Mouse (Mus musculus) neural tube, embryonic 13.5 days (tissue): ENCODE measurements around the gene Srsf2. TPM values are rescaled to one million over a fixed set of nuclear protein-coding genes. Genes with fewer than 3 reads are reported as not detected.
"Not testable (repeated sequence)": the region's sequence is repeated elsewhere in the genome, so short reads cannot be mapped to it uniquely, and the experiment has no call there.

Experiments used
- ATAC-seq: fragments of 200-750 bp; cut with Nextera tagmentation; 2 replicates; pipeline ENCODE4 v1.8.0; 2017; ENCODE audit warnings: low read depth, mild to moderate bottlenecking, moderate TSS enrichment, moderate library complexity
- H3K27ac ChIP-seq: fragments of 300-500 bp; sonication (generic); replicated peaks from 2 replicates; pipeline ENCODE4 v1.5.1; 2015; ENCODE audit warnings: moderate library complexity, mild to moderate bottlenecking, inconsistent platforms
- H3K27me3 ChIP-seq: fragments of 300-500 bp; sonication (generic); 2 replicates; pipeline ENCODE4 v1.6.1; 2015; ENCODE audit warnings: mild to moderate bottlenecking, inconsistent platforms
- H3K36me3 ChIP-seq: fragments of 300-500 bp; sonication (generic); 2 replicates; pipeline ENCODE4 v1.6.1; 2015; ENCODE audit warnings: mild to moderate bottlenecking, inconsistent platforms
- H3K4me1 ChIP-seq: fragments of 300-500 bp; sonication (generic); replicated peaks from 2 replicates; pipeline ENCODE4 v1.6.1; 2015; ENCODE audit warnings: inconsistent platforms
- H3K4me2 ChIP-seq: fragments of 300-500 bp; sonication (generic); 2 replicates; pipeline ENCODE4 v1.6.1; 2015; ENCODE audit warnings: inconsistent platforms, mild to moderate bottlenecking, moderate library complexity
- H3K4me3 ChIP-seq: fragments of 300-500 bp; sonication (generic); 2 replicates; pipeline ENCODE4 v1.5.1; 2015; ENCODE audit warnings: mild to moderate bottlenecking, inconsistent platforms
- H3K9ac ChIP-seq: fragments of 300-500 bp; sonication (generic); 2 replicates; pipeline ENCODE4 v1.6.1; 2015; ENCODE audit warnings: moderate library complexity, mild to moderate bottlenecking, inconsistent platforms
- H3K9me3 ChIP-seq: fragments of 300-500 bp; sonication (generic); 2 replicates; pipeline ENCODE4 v1.6.1; 2016; ENCODE audit warnings: inconsistent platforms
- WGBS: fragments of 180-500 bp; shearing (Covaris S2); methylation state at CpG from one replicate; pipeline ENCODE4 v1.1.7; 2015; 5-methylcytosine and 5-hydroxymethylcytosine counted together
- polyA plus RNA-seq: library from polyadenylated mRNA; unstranded; fragments of >200 nt; fragmentation: Nextera tagmentation; extraction: Ambion mirVana; gene quantifications from 2 replicates; pipeline ENCODE4 v1.2.1, GENCODE M21; 2015

Gene Srsf2
- polyA plus RNA-seq, 1 experiment from 2014 or later = 624 TPM

DNA sequence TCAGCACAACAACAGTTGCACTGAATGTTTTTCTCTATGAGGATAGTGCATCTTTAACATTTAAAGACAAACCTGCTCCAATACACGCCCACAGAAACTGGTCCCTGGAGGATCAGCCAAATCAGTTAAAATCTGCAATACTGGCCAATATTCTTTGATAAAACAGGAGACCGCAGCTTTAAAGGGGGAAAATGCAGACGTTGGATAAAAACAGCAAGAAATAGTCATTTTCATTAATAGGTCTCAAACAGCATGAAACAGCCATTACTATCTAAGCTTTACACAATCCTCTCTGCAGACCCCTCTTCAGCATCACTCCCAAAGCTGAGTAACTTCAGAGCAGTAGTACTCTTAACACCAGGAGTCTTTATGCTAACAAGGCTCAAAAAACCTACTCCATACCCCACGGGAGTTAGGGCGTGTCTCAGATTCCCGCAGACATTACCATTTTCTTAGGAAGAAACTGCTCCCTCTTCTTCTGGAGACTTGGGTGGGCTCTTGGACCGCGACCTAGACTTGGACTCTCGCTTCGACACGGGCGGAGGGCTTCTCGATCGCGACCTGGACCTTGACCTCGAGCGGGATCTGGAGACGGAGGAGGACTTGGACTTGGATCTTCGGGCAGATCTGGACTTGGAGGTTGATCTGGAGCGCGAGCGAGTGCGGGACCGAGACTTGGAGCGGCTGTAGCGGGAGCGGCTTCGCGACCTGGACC, 1.2 kb downstream of the Srsf2 start:
- Histone ChIP-seq H3K9ac (peak overlapping the region; percentile 96), H3K4me1 (peaks cover 51% of the 10 kb centered on the region), H3K36me3 (peaks cover 47% of the 10 kb centered on the region), H3K9me3 (no peaks in the 10 kb centered on the region), H3K27ac (peak overlapping the region; percentile 98), H3K4me2 (peak overlapping the region; percentile 98), H3K27me3 (no peaks in the 10 kb centered on the region), H3K4me3 (peak overlapping the region; percentile 98)
- 1% methylated on average over 29 of the region's 29 CpGs for WGBS
- no peak for ATAC-seq

DNA sequence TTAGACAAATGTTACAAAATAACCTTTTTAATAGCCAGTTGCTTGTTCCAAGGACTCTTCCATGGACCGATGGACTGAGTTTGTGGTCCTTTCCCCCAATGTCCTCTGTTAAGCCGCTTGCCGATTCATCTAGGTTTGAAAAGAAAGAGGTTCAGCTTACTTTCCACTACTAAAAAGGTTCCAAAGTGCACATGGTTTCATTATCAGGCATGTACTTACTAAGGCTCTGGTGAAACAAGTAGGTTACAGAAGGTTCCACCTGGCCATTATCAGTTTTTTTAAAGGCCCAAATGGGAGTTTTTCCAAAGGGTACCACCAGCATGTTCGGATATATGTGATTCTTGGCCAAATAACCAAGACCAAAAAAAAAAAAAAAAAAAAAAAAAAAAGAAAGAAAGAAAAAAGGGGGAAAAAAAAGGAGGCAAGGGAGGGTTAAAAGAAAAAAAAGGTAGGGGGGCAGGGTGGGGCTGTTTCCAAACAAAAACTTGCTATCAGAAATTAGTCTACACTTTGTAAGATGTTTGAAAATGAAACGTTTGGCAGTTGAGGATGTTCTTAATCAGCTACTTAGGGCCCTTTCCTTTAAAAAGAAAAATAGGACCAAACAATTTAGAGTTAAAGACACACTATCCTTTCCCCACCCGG, 1.9 kb downstream of the Srsf2 start:
- no peak for ATAC-seq
- H3K9ac ChIP-seq = peak overlapping the region; percentile 96
- H3K27me3 ChIP-seq = no peaks in the 10 kb centered on the region
- peak overlapping the region; percentile 98 for H3K4me3 ChIP-seq
- peak overlapping the region; percentile 98 for H3K4me2 ChIP-seq
- 44% methylated on average over 6 of the region's 6 CpGs for WGBS
- H3K36me3 ChIP-seq = peaks cover 46% of the 10 kb centered on the region
- no peaks in the 10 kb centered on the region for H3K9me3 ChIP-seq
- no peak overlapping the region for H3K27ac ChIP-seq
- H3K4me1 ChIP-seq = peaks cover 56% of the 10 kb centered on the region

DNA sequence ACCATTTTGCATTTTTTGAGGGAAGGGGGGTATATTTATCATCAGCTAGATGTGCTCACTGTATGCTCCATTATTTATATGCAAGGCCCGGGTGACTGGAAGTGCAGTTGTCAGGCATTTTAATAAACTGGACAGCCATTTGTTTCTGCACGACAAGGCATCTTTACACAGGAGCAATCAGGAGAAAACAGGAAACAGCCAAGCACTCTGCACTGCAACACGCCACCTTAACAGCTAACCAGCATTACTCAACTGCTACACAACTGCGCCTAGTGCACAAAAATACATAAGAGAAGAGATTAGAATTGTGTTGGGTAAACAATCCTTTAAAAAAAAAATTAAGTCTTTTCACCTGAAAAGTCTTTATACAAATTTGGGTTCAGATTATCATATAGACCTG, 2.8 kb downstream of the Srsf2 start:
- Histone ChIP-seq H3K9me3 (no peaks in the 10 kb centered on the region), H3K4me2 (peak overlapping the region; percentile 98), H3K27me3 (no peaks in the 10 kb centered on the region), H3K4me1 (peaks cover 51% of the 10 kb centered on the region), H3K27ac (no peak overlapping the region), H3K4me3 (peak overlapping the region; percentile 98; the same call in 1 of the 2 replicates), H3K36me3 (peaks cover 47% of the 10 kb centered on the region), H3K9ac (no peak overlapping the region)
- 62% methylated on average over 4 of the region's 4 CpGs for WGBS
- ATAC-seq = no peak

DNA sequence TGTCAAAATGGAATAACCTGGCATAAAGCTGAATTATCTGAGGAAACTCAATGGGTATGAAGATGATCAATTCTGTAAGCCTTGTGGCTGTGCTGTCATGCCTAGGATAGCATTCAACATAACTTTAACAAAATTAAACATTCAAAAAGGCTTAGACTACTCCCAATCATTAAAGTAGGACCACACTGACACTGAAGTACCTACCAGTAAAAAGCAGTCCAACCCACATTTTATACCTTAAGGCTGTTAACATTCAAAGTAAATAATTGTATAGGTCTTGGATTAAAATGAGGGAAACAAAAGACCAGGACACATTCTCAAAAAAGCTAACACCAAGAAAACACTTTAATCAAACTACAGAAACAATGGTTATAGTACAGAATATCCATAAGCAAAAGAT, 3.3 kb downstream of the Srsf2 start:
- H3K27me3 ChIP-seq = no peaks in the 10 kb centered on the region
- no peak overlapping the region for H3K4me2 ChIP-seq
- no peak overlapping the region for H3K9ac ChIP-seq
- H3K27ac ChIP-seq = no peak overlapping the region
- no peaks in the 10 kb centered on the region for H3K9me3 ChIP-seq
- ATAC-seq = no peak
- H3K36me3 ChIP-seq = peaks cover 47% of the 10 kb centered on the region
- H3K4me1 ChIP-seq = peaks cover 51% of the 10 kb centered on the region
- no peak overlapping the region for H3K4me3 ChIP-seq

DNA sequence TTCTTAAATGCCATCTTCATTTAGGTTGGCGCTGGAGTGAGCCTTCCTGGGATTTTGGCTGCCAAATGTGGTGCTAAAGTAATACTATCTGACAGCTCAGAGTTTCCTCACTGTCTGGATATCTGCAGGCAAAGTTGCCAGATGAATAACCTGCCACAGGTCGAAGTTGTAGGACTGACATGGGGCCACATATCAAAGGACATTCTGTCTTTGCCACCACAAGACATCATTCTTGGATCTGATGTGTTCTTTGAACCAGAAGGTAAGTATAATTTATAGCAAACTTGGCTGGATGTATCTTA, 4.1 kb downstream of the Srsf2 start:
- H3K27me3 ChIP-seq, ATAC-seq, H3K4me3 ChIP-seq, H3K9me3 ChIP-seq, H3K4me2 ChIP-seq, H3K27ac ChIP-seq, H3K9ac ChIP-seq: not testable (repeated sequence)
- WGBS = 81% methylated on average over 2 of the region's 2 CpGs
- H3K4me1 ChIP-seq = peaks cover 51% of the 10 kb centered on the region
- H3K36me3 ChIP-seq = peaks cover 47% of the 10 kb centered on the region

DNA sequence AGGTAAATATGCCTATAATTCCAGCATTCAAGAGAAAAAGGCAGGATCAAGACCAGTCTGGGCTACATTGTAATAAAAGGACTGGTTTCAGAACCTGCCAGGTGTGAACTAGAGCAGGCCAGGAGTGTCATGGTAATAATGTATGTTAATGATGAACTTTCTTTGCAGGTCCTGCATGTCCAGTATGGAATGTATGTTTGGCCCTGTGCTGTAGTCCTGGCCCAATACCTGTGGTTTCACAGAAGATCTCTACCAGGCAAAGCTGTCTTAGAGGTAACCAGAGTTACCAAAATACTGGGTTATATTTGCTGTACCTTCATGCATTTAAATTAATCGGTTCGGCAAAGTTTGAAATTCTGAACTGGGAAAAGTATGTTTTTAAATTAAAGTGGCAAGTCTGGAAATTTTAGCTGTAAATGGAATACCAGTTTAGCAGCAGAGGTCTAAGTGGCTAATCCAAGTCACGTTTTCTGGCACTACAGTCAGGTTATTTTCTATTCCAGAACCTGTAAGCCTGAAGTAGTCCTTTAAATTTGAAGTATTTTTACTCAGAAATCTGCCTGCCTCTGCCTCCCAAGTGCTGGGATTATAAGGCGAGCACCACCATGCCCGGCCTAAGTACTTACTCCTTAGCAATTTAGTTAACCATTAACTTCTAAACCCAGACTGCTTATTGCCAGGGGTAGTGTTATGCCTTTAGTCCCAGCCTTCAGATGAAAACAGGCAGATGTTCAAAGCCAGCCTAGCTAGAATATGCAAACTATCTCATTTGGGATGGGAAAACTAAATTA, 4.6 kb downstream of the Srsf2 start:
- H3K4me3 ChIP-seq = no peak overlapping the region
- H3K27me3 ChIP-seq = no peaks in the 10 kb centered on the region
- no peak for ATAC-seq
- H3K36me3 ChIP-seq = peaks cover 47% of the 10 kb centered on the region
- H3K27ac ChIP-seq = no peak overlapping the region
- H3K4me2 ChIP-seq = no peak overlapping the region
- no peak overlapping the region for H3K9ac ChIP-seq
- no peaks in the 10 kb centered on the region for H3K9me3 ChIP-seq
- 78% methylated on average over 5 of the region's 5 CpGs for WGBS
- H3K4me1 ChIP-seq = peaks cover 53% of the 10 kb centered on the region

DNA sequence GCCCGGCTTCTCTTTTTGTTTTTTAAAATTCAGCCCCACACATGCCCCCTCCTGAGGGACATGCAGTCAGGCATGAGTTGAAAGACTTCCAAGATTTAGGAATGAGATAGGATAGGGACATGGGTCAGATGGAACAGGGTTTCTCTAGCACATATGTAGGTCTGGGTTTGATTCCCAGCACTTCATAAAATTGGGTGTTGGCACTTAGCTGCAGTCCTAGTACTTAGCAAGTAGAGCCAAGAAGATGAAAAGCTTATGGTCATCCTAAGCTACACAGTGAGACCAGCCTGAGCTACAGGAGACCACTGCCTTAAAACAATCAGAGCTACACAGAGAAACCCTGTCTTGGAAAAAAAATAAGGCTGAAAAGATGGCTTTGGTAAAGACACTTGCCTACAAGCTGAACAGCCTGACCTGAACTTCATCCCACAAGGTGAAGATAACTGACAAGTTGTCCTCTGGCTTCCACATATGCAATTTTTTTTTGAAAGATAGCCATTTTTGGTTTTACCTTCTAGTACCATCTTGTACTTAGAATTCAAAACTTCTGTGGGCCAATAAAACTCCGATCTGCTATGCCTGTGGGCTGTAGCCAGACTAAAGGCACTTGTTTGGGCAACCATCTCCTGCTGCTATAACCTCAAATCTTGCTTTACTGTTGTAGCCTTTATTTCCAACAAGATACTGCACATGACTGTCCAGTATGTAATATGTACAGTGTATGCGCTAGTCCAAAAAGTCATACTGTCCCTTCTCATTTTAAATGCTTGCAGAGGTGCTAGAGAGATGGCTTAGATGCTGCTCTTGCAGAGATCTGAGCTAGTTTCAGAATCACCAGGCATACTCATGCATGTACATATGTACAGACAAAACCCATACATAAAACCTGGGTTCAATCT, 5.5 kb downstream of the Srsf2 start:
- Histone ChIP-seq H3K9me3 (no peaks in the 10 kb centered on the region), H3K4me1 (peaks cover 53% of the 10 kb centered on the region), H3K36me3 (peaks cover 47% of the 10 kb centered on the region), H3K27me3 (no peaks in the 10 kb centered on the region), H3K27ac (no peak overlapping the region), H3K9ac (no peak overlapping the region), H3K4me3 (no peak overlapping the region), H3K4me2 (no peak overlapping the region)
- 92% methylated on average over 3 of the region's 3 CpGs for WGBS
- ATAC-seq = no peak

DNA sequence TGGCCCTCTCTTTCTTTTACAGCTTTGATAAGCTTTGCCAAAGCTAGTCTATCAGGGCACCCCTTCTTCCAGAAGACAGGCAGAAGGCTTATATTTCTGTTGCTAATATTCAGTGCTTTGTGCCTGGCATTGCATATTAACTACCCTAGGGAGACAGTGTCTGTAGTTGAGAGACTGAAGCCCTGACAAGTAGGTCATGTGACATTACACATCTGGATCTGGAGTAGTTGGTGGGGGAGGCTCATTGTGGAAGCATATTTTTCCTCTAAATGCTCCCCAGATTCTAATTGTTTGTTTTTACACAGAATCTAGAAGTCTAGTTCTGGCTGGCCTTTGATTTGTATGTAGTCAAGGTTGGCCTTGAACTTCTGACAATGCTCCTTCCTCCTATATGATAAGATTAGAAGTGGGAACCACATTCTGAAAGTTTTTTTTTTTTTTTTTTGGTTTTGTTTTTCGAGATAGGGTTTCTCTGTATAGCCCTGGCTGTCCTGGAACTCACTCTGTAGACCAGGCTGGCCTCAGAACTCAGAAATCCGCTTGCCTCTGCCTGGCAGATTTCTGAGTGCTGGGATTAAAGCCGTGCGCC, 6.2 kb downstream of the Srsf2 start:
- H3K4me3 ChIP-seq = no peak overlapping the region
- H3K4me2 ChIP-seq = no peak overlapping the region
- H3K9ac ChIP-seq = no peak overlapping the region
- H3K9me3 ChIP-seq = no peaks in the 10 kb centered on the region
- peaks cover 58% of the 10 kb centered on the region for H3K4me1 ChIP-seq
- no peaks in the 10 kb centered on the region for H3K27me3 ChIP-seq
- H3K36me3 ChIP-seq = peaks cover 47% of the 10 kb centered on the region
- H3K27ac ChIP-seq = no peak overlapping the region
- ATAC-seq = no peak
- WGBS = 88% methylated on average over 4 of the region's 4 CpGs

DNA sequence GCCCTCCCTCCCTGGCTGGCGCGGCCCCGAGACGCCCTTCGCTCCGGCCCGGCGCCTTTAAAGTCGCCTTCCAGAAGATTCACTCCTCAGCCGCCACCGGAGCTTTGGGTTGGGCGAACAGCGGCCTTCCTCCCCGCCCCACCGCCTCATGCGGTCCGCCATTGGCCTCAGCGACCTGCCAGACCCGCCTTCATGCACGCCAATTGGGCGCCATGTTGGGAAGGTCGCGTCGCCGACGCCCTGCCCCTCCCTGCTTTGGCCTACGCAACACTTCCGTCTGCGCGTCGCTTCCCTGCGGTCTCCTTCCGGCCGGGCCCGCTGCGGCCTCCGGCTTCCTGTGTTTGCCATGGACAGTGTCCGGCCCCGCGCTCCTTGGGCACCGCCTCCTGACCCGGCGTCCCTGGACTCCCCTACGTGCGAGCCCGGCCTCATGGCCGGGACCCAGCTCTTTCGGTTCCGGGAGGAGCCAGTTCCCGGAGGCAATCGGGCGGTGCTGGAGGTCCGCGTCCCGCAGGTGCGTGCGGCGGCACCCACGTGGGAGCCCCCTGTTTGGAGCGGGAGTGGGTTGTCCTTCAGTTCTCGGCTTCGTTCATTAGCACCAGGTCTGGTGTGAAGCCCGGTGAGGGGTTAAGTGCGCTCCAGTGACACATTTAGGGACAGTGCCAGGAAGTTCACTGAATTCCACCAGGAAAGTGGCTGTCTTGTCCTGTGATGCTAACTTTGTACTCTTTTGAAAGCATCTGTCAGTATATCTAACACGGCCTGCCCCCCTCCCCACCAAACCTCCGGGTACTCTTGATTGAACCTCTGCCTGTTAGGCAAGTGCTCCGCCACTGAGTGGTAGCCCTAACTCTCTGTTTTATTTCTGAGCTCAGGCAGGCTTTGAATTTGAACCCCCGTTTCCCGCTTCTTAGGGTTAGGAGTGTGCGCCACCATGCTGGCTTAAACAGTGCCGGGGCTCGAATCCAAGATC, 9.3 kb downstream of the Srsf2 start, which contains the start of the genes Mettl23 and Jmjd6:
TSS of gene Mettl23 (plus strand) at position 18 of the 973 bp plus-strand sequence.
TSS of gene Jmjd6 (minus strand) at position 189 of the 973 bp plus-strand sequence.
- Histone ChIP-seq H3K9ac (peak within 1 kb of the TSS; percentile 91), H3K36me3 (peaks cover 52% of the 10 kb centered on the region), H3K27ac (peak within 1 kb of the TSS; percentile 97), H3K4me2 (peak within 1 kb of the TSS; percentile 94), H3K9me3 (no peaks in the 10 kb centered on the region), H3K4me3 (peak within 1 kb of the TSS; percentile 82), H3K4me1 (peaks cover 65% of the 10 kb centered on the region), H3K27me3 (no peaks in the 10 kb centered on the region)
- ATAC-seq = peak; percentile 97
- under 1% methylated on average over 72 of the region's 72 CpGs for WGBS

DNA sequence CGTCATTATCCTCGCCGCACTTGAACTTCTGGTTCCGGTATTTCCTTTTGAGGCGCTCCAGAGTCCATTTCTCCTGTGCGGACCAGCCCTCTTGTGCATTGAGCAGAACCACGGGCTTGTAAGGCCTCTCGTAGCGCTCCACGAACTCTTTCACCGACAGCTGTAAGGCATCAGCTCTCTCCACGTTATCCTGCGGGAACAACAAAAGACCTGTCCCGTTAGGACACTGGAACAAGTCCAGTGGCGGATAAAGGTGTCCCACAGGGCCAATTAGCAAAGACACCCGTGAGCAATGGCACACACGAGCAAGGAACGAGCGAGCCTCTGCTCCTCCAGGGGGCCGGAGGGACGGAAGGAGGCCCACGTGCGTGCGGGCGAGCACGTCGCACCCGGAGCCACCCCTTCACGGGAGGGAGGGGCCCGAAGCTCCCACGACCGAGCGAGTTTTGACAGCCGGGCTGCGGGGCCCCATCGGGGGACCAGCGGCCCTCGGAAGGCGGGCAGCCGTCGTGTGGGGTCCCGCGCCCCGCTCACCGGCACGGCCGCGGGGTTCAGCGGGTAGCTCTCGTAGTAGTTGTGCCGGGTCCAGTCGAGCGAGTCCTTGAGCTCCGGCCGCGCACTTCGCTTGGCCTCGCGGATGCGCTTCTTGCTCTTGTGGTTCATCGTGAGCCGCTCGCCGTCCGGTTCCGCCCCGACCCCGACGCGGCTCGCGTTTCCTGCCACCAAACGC, 10.2 kb downstream of the Srsf2 start:
- peak; percentile 80 for ATAC-seq

More for the DNA sequence above, 10.2 kb downstream of the Srsf2 start:
- Histone ChIP-seq H3K27ac (peak overlapping the region; percentile 97), H3K9me3 (no peaks in the 10 kb centered on the region), H3K9ac (peak overlapping the region; percentile 91), H3K4me3 (peak overlapping the region; percentile 82), H3K27me3 (no peaks in the 10 kb centered on the region), H3K4me1 (peaks cover 64% of the 10 kb centered on the region), H3K36me3 (peaks cover 52% of the 10 kb centered on the region), H3K4me2 (peak overlapping the region; percentile 94)
- WGBS = under 1% methylated on average over 67 of the region's 73 CpGs
